Mouse (Mus musculus) E14TG2a.4 (cell line): Measurements from ENCODE around the gene Ikzf3.

Source experiments
- CTCF ChIP-seq: conservative IDR thresholded peaks from 2 replicates; pipeline ENCODE4 v1.5.1; 2014; ENCODE audit warnings: low read length
- NANOG ChIP-seq: IDR thresholded peaks from 2 replicates; pipeline ENCODE4 v1.6.1; 2014; ENCODE audit warnings: borderline replicate concordance, low read length, mixed read lengths
- POU5F1 ChIP-seq: IDR thresholded peaks from 2 replicates; pipeline ENCODE4 v1.6.1; 2014; ENCODE audit warnings: low read length, borderline replicate concordance

- TF ChIP-seq CTCF = no peak
- TF ChIP-seq NANOG = no peak
- no peak for TF ChIP-seq POU5F1
Observed at GRCm38 (mm10) chr11:98456545-98456944, 89.3 kb downstream of the Ikzf3 start.
